Mouse (Mus musculus) thymus, adult 2 months (tissue): ENCODE measurements at regions not wholly inside any gene's neighbourhood (a gene's known extent, or its start where the extent isn't known, plus 50 kb on each side); places are given as distances from the start of the nearest gene placed in this dataset.
"Not testable (repeated sequence)": the region's sequence is repeated elsewhere in the genome, so short reads cannot be mapped to it uniquely, and the experiment has no call there.

Experiments used
- CTCF ChIP-seq: fragments of 200-500 bp; IDR thresholded peaks from 2 replicates; pipeline ENCODE4 v1.5.1; 2012; ENCODE audit warnings: mild to moderate bottlenecking, control low read depth, low read length, moderate library complexity, borderline replicate concordance; ENCODE audit not compliant: control insufficient read depth, poor library complexity, insufficient read depth; ENCODE audit errors: extremely low read depth
- POLR2A ChIP-seq: fragments of 200-500 bp; IDR thresholded peaks from 2 replicates; pipeline ENCODE4 v1.6.1; 2012; ENCODE audit warnings: mild to moderate bottlenecking, low read length, control low read depth, moderate library complexity; ENCODE audit not compliant: control insufficient read depth, poor library complexity, insufficient read depth; ENCODE audit errors: extremely low read depth

GRCm38 (mm10) chr15:37074207-37074606, 66.6 kb upstream of the Zfp706 start:
- TF ChIP-seq POLR2A, CTCF: not testable (repeated sequence)
